Mouse (Mus musculus) MEL (cell line): ENCODE measurements at regions not wholly inside any gene's neighbourhood (a gene's known extent, or its start where the extent isn't known, plus 50 kb on each side); places are given as distances from the start of the nearest gene placed in this dataset.

Experiments used
- E2F4 ChIP-seq: IDR thresholded peaks from 2 replicates; pipeline ENCODE4 v1.6.1; 2011; ENCODE audit warnings: low read depth, low read length, improper control_type of control experiment, borderline replicate concordance
- EP300 ChIP-seq, 2 experiments: IDR thresholded peaks; 2 replicates each; pipeline ENCODE4 v1.6.1; 2011; ENCODE audit warnings: improper control_type of control experiment in 2 of 2, low read length in 2 of 2, low read depth in 1 of 2, mild to moderate bottlenecking in 1 of 2
- GABPA ChIP-seq: IDR thresholded peaks from 2 replicates; pipeline ENCODE4 v1.6.1; 2012; ENCODE audit warnings: low read depth, mild to moderate bottlenecking, inconsistent platforms, low read length, improper control_type of control experiment, moderate library complexity
- GATA1 ChIP-seq: IDR thresholded peaks from 2 replicates; pipeline ENCODE4 v1.6.1; 2011; ENCODE audit warnings: low read depth, low read length, improper control_type of control experiment
- NELFE ChIP-seq: IDR thresholded peaks from 2 replicates; pipeline ENCODE4 v1.6.1; 2011; ENCODE audit warnings: low read depth, low read length, improper control_type of control experiment
- POLR2A ChIP-seq, 2 experiments: IDR thresholded peaks; 2 replicates each; pipeline ENCODE4 v1.6.1; 2011 to 2012; ENCODE audit warnings: low read length in 2 of 2, mild to moderate bottlenecking in 2 of 2, control low read depth in 1 of 2, improper control_type of control experiment in 1 of 2, low read depth in 1 of 2, moderate library complexity in 1 of 2; ENCODE audit not compliant: control insufficient read depth in 1 of 2, insufficient read depth in 1 of 2, poor library complexity in 1 of 2
- TCF12 ChIP-seq: IDR thresholded peaks from 2 replicates; pipeline ENCODE4 v1.6.1; 2014; ENCODE audit warnings: low read depth, mild to moderate bottlenecking, inconsistent platforms, low read length, improper control_type of control experiment, moderate library complexity
- ZC3H11A ChIP-seq: IDR thresholded peaks from 2 replicates; pipeline ENCODE4 v1.6.1; 2012; ENCODE audit warnings: low read depth, mild to moderate bottlenecking, inconsistent platforms, low read length, improper control_type of control experiment

GRCm38 (mm10) chr15:85668871-85669651, 65.7 kb upstream of the Ppara start:
- TF ChIP-seq EP300 (IDR thresholded peaks at IDR 0.05; ENCODE audit: low read depth in 1 of 2, low read length in 2 of 2): peak in 1 of 2 experiments; percentile 45; a peak in 1 of 4 replicates
- TF ChIP-seq POLR2A (IDR thresholded peaks at IDR 0.05; ENCODE audit: control insufficient read depth in 1 of 2, insufficient read depth in 1 of 2, low read depth in 1 of 2, low read length in 2 of 2, poor library complexity in 1 of 2): peak; percentile 7 to 58; a peak in 1 of 4 replicates
- TF ChIP-seq ZC3H11A: no peak
- peak; percentile 77 for TF ChIP-seq NELFE
- no peak for TF ChIP-seq GATA1
- no peak for TF ChIP-seq E2F4
- TF ChIP-seq TCF12: no peak; the same call in 1 of the 2 replicates
- no peak for TF ChIP-seq GABPA
